Mouse (Mus musculus) monocyte, adult 5-6 weeks (primary cell): ENCODE data around the gene Usp37. TPM values are rescaled to one million over a fixed set of nuclear protein-coding genes. Genes with fewer than 3 reads are reported as not detected.

Experiments used
- ATAC-seq: fragments of 153-309, 156-312 bp; replicated peaks from 2 replicates; pipeline ENCODE4 v1.8.0; 2017; ENCODE audit warnings: mild to moderate bottlenecking; ENCODE audit not compliant: low TSS enrichment, insufficient number of reproducible peaks, severe bottlenecking, poor library complexity, low FRiP score
- total RNA-seq: library from RNA; stranded (forward); fragments of 200-1000, 200-491, 200-594 nt; gene quantifications from 3 replicates; pipeline ENCODE4 v1.2.3, GENCODE M21; 2017

Usp37 gene
- total RNA-seq, 1 experiment from 2014 or later: 19.4 TPM

DNA sequence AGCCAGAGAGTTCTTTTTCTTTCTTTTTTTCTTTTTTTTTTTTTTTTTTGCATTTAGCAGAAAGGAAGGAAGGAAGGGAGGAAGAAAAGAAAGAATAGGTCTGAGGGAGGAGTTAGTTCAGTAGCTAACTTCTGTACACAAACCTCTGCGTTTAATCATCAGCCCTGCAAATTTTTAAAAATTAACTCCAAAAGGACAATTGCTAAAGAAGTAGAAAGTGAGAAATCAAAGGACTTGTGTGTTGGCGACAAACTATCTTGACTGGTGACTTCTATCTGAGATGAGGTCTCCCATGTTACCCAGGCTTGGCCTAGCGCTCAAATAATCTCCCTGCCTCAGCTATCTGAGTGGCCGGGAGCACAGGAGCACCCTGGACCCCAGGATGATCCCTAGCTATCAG is 139.9 kb downstream of the Usp37 start:
- ATAC-seq: no peak

DNA sequence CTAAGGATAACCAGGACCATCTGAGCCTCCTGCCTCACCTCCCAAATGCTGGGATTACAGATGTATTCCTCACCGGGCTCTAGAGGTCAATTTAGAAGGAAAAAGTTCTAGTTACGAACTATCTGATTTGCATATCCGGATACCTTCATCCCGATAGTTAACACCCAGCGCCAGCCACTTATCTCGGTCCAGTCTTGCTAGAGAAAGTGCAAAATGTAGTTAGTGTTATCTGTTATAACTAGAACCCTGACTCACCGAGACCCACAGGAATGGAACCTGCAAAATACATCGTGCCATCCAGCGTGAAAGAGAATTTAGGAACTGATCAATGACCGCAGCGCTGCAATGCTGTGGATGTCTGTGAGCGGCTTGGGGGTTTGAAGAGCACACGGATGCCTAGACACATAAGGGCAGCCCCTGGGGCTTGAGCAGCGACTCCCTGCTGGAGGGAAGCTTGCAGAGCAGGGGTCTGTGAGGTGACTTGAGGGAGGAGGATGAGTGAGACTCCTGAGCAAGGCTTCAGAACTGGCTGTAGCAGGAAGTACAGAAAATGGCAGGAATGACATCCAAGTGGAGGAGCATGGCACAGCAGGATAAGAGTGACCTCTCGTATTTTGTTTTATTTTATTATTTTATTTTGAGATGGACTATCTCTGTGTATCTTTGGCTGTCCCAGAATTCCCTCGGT is 142.9 kb downstream of the Usp37 start:
- ATAC-seq: no peak

DNA sequence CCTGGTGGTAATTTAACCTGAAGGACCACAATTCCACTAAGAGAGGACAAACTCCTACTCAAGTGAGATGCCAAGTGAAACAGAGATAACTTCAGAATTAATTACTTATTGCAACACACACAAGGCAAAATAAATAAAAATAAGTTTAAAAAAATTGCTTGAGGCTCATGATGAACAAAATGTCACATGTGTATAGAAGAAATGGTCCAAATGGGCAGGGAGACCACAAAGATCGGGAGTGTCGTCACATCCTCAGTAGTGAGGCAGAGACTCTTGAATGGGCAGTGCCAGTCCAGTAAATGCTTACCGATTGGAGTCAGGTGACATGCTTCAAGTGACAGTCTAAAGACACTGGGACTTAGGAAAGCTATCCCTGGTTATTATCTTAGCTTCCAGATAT is 143.6 kb downstream of the Usp37 start:
- ATAC-seq: no peak

DNA sequence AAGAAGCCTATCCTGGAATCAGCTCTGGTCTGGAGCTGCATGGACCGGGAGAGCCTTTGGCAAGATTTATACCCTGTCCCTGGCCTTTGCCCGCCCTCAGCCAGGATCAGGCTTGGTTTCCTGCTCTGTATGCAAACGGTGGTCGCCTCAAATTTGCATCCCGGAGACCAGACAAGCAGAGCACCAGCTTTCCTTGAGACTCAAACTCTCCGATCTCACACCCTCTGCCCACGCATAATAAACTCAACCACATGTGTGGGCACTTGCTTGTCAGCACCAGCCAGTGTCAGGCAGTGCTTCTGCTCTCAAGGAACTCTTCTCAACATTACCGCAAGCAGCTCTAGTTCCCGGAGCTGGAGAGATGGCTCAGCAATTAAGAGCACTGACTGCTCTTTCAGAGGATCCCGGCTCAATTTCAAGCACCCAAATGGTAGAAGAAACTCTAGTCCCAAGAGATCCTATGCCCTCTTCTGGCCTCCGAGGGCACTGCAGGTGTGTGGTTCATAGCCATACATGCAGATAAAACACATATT is 146.1 kb downstream of the Usp37 start:
- 0 out of 2 replicates have a peak, but pooled peaks have one; percentile 7 for ATAC-seq

DNA sequence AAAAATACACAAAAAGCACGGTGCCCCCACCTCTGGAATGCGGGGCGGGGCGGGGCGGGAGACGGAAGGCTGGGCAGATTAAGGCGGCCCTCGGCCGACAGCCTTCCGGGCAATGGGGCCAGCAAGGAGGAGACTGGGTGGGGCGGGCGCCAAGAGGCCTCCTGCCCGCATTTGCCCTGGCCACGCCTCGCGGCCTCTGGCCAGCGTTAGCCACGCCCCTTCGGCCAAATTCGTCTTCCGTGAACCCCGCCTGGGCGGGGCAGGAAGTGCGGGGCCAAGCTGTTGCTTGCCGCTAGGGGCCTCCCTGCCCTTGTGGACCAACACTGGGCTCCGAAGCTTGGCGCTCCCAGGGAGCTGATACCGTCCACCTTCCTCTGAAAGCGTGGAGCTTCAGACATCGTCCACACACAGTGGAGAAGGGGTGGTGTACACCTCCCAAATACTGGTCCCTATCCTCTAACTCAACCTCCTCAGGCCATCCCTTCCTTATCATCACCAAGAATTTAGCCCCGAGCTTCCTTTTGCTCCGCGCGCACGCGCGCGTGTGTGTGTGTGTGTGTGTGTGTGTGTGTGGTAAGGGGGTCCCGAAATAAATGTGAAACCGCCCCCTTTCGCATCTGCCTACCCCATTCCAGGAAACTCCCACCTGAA is 146.7 kb downstream of the Usp37 start:
- peak; percentile 77 for ATAC-seq

DNA sequence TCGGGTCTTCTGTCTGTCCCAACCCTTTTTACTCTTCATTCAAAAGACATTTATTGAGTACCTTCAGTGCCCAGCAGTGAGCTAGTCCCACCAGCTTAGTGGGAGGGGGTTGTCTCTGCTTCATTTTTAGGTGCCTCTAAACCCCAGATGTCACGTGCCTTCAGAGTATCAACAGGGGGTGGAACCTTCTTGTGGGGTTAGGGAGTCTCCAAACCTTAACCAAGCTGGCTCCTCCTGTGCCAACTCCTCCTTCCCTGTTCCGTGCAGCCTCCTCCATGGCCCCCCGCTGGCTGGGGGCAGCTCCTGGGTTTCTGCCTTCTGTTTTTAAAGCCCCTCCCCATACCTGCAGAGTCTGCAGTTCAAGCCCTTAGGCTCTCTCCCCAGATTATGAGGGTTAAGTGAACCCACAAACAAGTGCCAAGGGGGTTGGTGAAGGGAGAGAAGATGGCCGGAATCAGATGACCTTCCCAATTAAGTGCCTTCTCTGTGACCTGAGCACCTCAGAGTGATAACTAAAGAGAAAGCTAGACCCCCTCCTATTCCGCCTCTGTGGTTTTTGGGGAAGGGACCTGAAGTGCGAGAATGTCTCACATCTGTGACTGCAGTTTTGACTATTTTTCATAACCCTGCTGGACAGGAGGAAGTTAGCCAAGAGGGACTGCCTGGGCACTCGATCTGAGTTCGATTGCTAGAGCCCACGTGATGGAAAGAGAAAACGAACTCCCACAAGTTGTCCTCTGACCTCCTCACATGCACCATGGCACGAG is 147.4 kb downstream of the Usp37 start:
- ATAC-seq: peak; percentile 30

DNA sequence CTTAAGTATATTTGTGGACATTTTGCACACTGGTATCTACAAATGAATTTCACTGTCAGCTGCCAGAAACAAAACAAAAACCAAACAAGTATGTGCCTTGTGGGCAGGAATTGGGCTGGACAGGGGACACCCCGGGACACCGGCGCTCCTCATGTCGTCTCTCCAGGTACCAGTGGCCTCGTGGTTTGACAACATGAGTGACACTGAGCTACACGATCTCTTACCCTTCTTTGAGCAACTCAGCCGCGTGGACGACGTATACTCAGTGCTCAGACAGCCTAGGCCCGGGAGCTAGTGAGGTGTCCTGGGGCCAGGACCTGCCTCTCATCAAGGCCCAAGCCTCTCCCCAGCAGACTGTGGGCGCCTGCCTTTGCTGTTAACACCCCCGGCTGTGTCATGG is 148.8 kb downstream of the Usp37 start:
- ATAC-seq: no peak

DNA sequence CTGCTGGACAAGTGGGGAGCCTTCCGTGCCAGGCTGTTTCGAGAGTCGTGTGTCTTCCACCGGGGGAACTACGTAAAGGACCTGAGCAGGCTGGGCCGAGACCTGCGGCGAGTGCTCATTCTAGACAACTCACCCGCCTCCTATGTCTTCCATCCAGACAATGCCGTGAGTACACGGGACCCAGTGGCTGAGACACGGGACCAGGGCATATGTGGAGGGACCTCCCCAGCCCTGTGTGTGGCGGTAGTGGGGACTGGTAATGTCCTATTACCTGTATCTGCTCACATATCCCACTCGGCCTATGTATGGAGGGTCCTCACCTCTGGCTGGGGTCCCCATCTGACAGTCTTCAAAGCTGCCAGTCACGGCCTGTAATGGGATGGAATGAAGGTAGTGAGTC is 149.2 kb downstream of the Usp37 start:
- no peak for ATAC-seq

DNA sequence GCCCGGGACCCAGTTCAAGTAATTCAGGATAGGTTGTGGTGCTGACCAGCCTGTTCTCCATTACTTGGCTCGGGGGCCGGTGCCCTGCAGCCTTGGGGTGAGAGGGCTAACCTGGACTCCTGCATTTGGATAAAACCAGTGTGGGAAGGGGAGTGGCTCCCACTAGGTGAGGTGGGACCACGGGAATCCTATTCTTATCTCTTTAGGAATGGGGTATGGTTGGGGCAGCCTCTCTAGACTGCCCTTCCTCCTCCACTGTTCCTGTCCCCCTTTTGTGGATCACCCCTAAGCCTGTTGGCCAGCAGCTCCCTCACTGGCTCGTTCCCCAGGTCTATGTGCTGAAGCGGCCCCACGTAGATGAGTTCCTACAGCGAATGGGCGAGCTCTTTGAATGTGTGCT is 149.8 kb downstream of the Usp37 start:
- no peak for ATAC-seq

DNA sequence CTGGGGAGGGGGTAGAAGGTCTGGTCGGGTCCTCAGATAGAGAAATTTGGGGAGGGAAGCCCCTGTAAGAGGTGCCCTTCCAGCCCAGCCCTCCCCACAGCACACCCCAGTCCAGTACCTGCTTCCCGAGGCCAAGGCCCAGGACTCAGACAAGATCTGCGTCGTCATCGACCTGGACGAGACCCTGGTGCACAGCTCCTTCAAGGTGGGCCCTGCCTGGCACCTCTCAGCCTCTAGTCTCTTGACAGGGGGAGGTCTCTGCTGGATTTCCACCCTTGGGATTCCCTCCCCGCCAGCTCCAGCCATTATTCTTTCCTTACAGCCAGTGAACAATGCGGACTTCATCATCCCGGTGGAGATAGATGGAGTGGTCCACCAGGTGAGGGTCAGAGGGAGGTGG is 150.4 kb downstream of the Usp37 start:
- no peak for ATAC-seq

DNA sequence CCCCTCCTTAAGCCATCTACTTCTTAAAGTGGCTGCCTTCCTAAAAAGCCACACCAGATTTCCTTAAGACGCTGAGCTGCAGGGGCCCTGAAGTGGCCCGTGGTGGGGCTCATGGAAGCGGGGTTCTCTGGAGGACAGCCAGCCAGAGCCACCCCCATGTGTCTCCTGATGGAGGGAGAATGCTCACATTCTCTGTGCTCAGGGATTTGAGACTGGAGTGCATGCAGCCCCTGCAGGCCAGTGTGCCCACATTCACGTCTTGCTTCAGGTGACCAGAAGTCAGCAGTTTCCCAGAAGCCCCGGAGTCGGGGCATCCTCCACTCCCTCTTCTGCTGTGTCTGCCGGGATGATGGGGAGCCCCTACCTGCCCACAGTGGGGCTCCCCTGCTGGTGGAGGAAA is 151.1 kb downstream of the Usp37 start:
- no peak for ATAC-seq

DNA sequence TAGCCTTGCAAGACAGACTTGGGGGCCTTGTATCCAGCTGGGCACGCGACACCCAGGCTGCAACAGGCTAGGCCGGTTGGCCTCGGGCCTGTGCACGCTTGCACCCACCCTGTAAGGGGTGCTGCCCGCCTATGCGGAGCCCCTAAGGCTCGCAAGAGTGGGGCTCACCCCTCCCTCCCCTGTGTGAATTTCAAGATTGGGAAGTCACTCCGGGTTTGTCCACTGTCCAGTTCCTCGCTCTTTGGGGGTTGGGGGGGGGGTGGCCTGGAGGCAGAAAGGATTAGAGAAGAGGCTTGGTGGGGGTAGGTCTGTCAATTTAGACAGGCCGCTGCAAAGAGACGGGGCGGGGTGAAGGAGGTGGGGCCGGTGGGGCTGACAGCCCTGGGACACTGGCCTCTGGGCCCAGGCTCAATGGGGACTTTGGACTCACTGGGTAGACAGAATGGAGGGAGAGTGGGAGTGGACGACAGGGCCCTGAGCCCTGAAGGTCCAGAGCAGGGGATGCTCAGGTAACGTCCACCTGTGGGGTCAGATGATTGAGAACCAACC is 151.6 kb downstream of the Usp37 start:
- no peak for ATAC-seq

DNA sequence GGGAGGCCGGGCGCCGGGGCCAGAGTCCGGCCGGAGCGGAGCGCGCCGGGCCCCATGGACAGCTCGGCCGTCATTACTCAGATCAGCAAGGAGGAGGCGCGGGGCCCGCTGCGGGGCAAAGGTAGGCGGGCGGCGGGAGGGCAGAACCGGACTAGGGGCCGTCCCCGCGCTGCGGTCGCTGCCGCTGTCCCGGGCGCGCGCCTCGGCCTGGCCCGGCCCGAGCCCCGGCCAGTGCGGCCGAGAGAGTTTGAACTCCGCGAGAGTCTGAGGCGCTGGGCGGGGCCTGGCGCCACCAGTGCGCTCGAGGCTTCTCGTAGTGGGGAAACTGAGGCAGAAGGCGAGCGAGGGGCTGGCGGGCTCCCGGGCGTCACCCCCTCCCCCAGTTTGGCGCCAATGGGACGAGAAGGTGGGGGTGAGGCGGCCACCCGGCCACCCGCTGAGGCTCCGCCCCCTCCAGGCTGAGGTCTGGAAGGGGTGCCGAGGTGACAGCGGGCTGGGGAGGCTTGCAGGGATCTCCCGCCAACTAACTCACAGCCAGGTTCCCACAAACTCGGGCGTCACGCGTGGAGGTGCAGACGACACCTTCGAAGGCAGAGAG is 152.1 kb downstream of the Usp37 start:
- no peak for ATAC-seq

DNA sequence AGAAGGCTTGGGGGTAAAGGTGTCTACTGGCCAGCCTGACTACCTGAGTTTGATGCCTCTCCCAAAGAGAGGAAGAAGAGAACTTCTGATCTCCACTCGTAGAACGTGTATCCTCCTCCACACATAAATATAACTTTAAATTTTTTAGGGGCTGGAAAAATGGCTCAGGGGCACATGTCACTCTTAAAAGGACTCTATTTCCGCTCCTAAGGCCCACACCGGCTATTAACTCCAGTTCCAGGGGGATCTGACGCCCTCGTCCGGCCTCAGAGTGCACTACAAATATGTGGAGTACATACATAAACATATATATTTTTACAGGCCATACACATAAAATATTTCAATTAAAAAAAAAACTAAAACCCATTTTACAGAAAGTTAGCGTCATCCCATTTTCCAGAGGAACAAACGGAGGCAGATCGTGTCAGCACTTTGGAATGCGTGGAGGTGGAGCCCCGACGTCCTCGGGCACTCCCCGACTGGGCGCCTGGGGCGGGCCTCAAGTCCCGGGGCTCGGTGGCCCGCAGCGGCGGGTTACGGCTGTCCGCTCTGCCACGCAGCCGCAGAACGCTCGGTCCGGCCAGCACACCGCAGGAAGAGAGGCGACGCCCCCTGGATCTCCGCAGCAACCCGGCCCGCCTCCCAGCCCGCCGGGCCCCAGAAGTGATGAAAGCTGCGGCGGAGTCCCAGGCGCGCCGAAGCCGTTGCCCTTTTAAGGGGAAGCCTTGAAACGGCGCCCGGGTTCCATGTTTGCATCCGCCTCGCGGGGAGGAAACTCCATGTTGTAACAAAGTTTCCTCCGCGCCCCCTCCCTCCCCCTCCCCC is 152.9 kb downstream of the Usp37 start, which contains the start of gene Ctdsp1:
Gene Ctdsp1, plus strand, starts transcription at position 586 of the 825 bp plus-strand sequence.
- ATAC-seq: peak; percentile 54

DNA sequence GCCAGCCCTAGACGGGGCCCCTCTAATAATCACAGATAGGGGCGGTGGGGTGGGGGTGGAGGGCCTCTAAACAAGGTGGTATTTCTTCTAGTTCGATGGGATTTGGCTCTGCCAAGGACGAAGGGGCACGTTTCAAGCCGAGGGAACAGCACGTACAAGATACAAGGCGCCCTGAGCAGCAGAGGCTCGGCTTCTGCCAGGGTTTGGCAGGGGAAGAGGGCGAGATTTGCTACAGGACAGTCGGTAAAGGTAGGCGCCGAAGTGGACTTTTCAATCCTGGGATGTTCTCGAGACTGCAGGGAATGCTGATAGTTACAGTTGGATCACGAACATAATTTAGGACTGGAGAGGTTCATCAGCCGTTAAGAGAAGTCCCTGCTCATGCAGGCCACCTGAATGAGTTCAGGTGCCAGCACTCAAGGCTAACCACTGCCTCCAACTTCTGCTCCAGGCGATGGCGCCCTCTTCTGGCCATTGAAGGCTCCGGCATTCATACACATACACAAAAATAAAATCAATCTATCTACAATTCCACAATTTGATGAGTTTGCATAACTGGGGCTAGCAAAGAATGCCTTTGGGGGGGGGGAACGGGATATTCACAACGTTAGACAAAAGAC is 153.7 kb downstream of the Usp37 start:
- ATAC-seq: 0 out of 2 replicates have a peak, but pooled peaks have one; percentile 14

DNA sequence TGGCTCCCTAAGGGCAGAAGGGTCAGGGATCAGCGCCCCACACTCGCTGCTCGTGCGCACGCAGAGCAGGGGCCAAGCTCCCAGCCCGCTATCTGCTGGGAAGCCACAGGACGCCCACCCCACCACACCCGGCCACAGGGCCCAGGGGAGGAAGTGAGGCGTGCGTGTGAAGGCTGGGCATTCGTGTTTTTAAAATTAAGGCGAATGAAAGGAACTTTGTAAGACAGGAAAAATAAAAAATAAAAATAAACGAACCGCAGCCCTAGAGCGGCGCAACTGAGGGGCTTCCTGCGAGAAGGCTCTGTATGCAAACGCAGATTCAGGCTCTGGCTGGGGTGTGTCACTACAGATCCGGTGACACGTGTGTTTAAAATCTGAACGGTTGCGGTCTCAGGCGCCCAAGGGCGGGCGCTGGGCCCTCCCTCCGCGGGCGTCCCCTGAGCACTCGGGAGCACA is 154.2 kb downstream of the Usp37 start:
- ATAC-seq: no peak

DNA sequence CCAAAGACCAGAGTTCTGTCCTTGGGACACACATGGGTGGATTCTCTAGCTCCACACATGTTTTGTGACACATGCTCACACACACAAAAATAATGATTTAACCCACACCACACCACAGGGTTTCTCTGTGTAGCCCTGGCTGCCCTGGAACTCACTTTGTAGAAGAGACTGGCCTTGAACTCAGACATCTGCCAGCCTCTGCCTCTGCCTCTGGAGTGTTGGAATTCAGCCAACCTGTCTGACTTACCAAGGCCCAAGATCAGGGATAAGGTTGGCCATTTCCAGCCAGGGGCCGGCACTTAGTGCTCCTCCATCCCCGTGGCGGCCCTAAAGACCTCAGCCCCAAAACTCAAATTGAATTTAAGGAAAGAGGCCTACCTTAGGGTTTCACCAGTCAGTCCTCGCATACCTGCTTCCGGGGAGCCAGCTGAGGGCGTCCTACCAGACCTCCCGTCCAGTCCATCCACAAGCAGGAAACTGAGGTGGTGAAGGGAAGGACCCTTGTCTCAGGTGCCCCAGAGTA is 155.6 kb downstream of the Usp37 start:
- ATAC-seq: no peak
